Mouse (Mus musculus) testis, postnatal 14 days (tissue): ENCODE measurements around the gene Gm3854.

Source experiments
- DNase-seq: peaks from one replicate; pipeline ENCODE4 v3.0.0; 2021; ENCODE audit warnings: low spot score

Gm3854 gene

GRCm38 (mm10) chr7:6386995-6387394, 43.4 kb downstream of the Gm3854 start:
- DNase-seq: peak; percentile 44

- no peak for DNase-seq
Measured at GRCm38 (mm10) chr7:6388971-6389370, 45.4 kb downstream of the Gm3854 start.

GRCm38 (mm10) chr7:6389449-6389848, 45.9 kb downstream of the Gm3854 start:
- no peak for DNase-seq

DNA sequence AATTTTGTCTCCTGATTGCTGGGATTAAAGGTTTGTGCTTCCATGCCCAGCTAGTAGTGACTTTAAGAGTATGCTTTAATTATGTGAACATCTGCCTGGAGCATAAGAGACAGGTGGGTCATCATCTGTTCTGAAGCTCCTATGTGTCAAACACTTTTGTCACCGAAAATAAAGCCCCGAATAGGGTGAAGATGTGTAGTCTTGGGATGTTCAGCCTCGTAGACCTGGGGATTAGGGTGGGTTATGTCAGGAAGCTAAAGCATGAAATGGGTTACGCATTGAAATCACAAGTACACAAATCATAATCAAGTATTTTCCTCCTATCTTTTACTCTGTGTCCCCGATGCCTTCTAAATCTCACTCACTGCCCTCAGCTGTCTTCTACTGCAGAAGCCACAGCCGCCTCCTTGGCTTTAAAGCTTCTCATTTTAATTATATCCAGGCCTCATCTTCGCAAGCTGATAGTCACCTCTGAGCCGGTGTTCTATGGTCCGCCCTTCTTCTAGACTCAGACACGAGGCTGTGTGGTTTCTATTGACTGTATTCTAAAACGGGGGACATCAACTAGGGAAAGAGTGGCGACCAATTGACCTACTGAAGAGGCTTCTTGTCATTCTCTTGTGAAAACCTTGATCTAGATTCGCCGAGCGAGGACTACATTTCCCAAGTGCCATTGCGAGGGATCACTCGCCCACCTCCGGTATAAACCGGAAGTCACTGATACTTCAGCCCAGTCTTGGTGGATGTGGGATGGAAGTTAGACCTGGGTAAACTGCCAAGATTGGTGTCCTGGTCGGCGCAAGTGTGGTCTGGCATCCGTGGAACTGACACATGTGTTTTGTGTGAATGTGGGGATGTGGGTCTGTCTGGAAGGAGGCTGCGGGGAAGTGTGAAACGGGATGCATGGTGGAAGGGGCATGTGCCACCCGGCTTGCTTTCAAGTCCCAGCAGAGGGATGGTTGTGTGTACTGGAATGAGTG, 54.7 kb downstream of the Gm3854 start, which contains the start of gene Smim17:
Smim17 (plus strand) TSS at position 720 of the 980 bp plus-strand sequence.
- DNase-seq: peak; percentile 62
